Mouse (Mus musculus) spleen, postnatal 4 days (tissue): ENCODE results near the gene Gpr180.
"Not testable (repeated sequence)": the region's sequence is repeated elsewhere in the genome, so short reads cannot be mapped to it uniquely, and the experiment has no call there.

Experiments used
- DNase-seq, 2 experiments: peaks; one replicate each; pipeline ENCODE4 v3.0.0; 2022; ENCODE audit warnings: low spot score in 2 of 2

Gpr180 gene

DNA sequence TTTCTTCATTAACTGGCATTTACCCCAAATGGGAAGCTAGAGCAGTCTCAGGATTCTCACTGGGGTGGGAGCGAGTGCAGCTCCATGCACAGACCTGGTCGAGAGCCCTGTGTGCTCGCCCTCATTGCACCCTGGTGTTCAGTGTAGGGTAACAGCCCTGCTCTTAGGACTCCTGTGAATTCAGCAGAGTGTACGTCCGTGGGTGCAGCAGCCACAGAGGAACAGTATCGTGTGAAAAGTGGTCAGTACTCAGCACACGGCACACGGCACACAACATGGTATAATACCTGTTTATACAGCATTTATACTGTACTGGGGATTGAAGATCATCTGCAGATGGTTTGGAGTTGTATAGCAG lies 15.3 kb downstream of the Gpr180 start:
- no peak for DNase-seq

DNA sequence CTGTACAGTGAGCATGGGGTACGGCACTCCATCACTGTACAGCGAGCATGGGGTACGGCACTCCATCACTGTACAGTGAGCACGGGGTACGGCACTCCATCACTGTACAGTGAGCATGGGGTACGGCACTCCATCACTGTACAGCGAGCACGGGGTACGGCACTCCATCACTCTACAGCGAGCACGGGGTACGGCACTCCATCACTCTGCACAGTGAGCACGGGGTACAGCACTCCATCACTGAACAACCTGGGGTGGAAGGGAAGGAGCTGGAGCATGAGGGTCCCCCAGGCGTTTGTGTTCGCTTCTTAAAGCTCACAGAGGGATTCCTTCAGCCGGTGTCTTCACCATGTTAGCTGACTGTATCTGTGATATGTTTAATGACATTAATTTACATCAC lies 19.1 kb downstream of the Gpr180 start:
- DNase-seq, result not testable (repeated sequence)

DNA sequence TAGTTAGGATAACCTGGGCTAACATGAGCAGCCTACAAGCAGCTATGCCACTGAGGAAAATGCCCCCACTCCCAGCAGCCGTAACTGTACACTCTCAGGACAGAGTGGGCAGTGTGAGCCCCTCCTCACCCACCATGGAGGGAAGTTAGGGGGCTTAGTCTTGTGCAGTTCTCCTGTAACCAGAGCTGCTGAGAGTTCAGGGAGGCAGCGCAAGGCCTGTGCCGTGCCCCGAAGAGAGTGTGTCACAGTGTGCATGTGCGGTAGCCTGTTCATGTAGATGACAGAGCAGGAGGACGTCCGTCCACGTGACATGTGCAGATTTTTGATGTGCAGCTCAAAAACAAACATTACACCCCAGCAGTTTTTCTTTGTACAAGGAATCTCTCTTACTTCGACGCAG lies 19.8 kb downstream of the Gpr180 start:
- no peak for DNase-seq

DNA sequence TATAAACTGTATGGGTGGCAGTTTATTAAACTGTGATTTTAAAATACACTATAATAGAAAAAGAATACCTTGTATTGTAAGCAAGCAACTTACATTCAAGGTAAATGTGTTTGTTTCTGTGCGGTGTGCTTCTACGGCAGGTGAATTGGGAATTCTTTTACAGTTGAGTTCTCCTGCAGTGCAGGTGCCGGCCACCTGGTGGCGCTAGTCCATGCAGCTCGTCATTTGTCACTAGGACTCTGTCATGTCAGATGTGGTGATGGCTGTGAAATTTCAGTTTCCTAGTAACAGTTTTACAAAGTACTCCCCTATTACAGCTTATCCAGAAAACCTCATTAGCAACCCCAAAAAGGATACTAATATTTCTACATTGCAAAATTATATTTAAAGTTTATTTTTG lies 20.2 kb downstream of the Gpr180 start:
- peak; percentile 44 to 84 for DNase-seq

DNA sequence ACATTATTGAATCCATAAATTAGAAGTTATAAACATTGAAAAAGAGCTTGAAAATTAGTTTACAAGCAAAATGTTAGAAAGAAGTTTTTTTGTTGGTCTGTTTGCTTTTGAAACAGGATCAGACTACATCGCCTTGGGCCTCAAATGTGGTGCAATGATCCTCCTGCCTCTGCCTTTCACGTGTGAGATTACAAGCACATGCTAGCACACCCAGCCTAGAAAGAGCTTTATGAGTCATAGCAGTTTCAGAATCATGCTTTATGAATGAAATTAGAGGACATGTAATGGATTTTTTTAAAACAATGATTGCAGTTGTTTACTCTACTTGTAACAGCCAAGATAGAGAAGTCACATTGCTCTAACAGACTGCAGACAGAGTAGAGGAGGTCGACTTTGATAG lies 24.8 kb downstream of the Gpr180 start:
- no peak for DNase-seq

DNA sequence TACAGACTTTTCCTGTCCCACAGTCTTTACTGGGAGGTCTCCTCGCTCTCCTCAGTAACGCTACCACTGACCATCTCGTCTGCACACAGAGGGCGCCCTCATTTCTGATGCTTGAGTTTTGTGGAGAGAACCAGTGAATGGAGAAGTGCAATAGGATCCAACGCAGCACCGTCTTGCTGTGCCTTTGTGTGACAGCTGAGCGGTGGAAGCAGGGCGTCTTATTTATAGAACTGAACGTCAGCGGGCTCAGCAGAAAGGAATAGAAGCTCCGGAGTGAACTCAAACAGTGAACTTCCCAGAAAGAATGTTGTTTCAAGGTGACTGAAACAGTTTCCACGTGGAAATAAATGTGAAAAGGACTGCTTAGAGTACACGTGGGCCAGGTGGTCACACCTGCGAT lies 25.7 kb downstream of the Gpr180 start:
- DNase-seq, result no peak

DNA sequence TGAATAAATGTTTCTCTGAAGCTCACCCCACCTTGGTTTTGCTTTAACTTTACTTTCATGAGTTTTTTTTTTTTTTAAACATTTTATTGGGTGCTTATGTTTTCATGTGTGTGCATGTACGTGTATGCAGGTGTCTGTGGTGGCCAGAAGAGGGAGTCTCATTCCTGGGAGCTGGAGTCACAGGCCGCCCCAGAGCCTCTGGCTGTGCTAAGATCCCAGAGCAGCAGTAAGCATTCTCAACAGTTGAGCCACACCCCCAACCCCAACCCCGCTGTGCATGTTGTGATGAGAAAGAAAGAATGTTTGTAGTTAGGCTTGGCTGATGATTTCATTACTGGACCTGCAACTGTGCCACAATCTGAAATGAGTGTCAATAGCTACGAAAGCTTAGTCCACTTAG lies 31.8 kb downstream of the Gpr180 start:
- peak in 1 of 2 experiments; percentile 47 for DNase-seq

DNA sequence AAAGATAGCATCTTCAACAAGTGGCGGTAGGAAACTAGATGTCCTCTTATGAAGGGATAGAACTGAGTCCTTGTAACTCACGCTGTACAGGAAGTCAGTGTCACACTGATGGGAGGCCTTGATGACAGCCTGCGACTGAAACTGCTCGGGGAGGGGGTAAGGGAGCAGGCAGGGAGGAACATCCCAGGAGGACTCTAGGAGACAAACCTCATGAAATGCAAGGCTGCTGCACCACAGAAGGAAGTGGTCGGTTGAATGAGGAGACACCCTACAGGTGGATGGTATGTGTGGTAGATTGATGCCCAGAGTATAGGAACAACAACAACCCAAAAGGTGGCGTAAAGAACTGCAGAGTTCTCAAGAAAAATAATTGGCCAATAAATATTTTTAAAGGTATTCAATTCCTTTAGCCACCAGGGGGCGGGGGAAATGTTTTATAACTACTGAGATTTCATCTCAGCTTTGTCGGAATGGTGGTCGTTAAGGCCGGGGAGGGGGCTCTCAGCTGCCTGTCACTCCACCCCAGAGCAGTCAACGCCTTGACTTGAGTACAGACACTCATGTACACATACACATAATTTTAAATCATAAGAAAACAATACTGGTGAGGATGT lies 36.7 kb downstream of the Gpr180 start:
- peak in 1 of 2 experiments; percentile 52 for DNase-seq

DNA sequence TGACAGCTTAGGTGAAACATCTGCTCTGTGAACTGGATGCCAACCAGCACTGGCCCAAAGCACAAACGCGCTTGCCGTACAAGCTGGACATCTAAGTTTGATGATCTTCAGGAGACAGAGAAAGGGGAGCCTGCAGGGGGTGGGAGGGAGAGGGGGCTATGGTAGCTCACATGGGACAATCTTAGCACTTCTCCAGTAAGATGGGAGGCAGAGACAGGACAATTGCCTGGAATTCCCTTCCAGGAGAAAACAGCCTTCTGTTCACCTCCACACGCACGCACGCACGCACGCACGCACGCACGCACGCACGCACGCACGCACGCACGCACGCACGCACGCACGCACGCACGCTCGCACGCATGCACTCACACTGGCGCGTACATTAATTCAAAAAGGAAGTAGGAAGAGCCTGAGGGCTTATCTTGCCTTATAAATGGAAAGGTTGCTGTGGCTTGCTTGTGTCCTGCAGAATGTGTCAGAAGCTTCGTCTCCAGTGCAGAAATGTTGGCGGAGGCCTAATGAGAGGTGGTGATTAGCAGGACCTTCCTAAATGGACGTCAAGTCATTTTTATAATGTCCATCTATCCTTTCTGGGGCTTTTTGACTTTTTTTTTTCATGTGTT lies 38.2 kb downstream of the Gpr180 start:
- DNase-seq, result peak in 1 of 2 experiments; percentile 40

DNA sequence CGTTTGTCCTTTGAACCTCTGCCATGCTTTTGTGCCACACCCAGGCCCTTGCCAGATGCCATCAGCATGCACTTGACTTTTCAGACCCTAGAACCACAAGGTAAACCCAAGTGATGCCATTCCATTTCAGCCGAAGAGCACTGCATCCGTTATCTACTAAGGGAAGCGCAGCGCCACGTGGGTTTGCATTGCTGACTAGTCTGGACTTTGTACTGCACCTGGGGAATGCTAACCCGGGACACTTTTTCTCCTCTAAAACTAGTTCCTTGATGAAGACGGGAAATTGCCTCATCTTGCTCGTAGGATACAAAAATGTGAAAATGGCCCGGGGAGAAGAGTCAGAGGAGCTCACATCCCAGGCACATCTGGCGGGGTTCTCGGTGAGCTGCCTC lies 38.7 kb downstream of the Gpr180 start:
- DNase-seq, result peak in 1 of 2 experiments; percentile 31

DNA sequence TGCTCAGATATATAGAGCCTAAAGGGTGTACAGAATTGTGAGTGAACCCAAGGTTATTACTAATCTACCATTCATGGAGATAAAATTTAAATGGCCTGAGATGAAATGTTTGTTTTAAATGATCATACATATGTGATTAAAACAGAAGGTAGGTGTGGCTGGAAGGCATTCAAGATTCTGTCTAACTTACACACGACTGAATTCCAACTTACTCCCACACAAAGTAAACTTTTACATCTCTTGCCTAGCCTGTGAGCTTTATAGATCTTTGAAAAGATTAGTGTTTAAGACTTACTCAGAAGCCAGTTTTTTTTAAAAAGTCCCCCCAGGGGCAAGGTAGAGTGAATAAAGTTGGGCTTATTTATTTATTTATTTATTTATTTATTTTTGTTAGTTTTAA lies 42.3 kb downstream of the Gpr180 start:
- no peak for DNase-seq

DNA sequence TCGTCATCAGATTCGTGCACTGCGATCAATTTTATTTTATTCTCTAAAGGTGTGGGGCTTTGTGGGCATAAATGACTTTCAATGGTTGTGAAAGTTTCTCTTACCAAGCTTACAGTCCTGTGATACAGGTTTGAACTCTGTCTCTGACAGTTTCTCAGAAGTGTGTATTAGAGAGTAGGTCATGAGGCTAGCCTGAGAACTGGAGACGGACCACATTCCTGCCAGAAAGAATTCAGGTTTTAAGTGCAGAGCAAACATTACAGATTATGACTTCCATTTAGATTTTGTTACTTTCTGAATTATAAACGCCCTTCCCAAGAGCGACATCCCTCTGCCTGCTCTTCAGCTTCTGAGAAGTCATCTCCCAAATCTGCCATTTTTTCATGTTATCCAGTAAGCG lies 42.7 kb downstream of the Gpr180 start:
- DNase-seq, result no peak

DNA sequence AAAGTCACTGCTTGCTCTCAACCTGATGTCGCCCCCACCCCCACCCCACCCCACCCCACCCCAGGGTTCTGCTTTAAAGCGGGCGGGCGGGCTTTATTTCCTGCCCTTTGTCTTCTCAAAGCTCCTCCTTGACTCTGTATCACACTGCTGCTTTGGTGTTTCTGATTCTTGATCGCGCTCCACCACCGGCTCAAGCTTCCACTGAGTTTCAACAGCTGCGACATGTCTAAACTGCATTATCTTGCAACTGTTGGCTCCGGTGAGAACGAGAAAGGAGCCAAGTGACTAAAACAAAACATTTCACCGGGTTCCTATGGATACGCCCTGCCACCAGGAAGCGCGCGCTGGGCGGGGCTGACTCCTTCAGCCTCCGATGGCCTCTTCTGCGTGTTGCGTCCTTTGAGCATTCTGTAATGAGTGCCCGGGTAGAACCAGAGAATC lies 43.2 kb downstream of the Gpr180 start:
- peak; percentile 50 to 74 for DNase-seq

DNA sequence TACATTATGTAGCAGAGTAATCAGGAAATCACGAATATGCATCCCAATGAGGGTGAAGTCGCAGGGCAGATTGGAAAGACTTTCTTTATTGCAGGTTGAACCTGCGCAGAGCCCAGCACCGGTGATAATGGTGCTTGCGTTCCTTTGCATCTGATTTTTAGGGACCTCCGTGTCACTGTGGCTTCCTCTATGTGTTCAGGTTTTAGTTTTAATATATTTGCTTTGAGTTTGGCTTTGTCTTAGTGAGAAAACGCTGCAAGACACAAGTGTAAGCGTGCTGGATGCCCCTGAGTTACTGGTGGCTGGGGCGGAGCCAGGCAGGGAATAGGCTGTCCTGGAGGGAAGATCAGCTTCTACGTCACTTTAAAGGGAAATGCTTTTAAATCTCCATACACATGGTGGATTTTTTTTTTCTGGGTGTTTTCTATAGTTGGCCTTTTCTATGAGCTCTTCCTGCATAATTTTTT lies 43.8 kb downstream of the Gpr180 start:
- DNase-seq, result no peak

DNA sequence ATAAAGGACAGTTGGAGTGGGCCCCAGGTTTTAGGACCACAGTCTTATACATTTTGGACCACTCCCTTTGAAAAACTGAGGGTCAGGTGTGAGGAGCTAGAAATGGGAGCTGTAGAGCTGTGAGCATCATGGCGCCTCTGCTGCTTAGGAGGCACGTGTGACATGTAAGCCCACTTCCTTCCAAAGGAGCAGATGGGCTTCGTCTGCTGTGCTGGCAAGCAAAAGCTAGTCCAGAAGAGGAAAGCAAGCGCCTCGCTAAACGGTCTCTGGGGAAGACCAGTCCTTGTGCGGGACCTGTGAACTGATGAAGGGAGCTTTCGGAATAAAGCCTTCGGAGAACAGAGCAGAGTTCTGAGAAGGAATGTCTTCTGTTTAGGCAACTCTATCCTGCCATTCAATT lies 54.5 kb downstream of the Gpr180 start:
- DNase-seq, result no peak

DNA sequence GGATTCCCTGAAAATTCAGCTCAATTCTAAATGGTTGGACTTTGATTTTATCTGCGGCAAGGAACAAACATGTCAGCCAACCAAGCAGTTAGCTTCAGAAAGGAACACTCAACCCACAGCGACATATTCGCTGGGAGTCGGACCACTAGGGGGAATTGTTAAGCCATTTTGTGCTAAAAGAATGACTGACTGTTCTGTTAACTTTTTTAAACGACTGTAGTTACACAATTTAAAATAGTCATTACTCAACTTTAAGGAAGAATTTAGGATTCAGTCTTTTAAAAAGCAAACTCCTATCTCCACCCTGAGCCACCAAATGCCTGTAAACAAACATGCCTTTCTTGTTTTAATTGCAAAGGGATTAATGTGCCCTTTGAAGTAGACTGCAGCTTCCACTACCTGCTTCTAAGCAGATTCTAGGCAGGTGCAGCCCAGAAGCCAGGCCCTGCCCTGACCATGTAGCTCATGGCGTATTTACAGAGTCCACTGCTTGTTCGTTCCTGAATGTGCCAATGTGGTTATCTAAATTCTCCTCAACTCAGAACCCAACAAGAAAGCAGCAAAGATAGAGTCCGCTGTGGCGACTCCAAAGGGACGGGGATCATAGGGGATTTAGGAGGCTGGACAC lies 56.2 kb downstream of the Gpr180 start:
- no peak for DNase-seq

DNA sequence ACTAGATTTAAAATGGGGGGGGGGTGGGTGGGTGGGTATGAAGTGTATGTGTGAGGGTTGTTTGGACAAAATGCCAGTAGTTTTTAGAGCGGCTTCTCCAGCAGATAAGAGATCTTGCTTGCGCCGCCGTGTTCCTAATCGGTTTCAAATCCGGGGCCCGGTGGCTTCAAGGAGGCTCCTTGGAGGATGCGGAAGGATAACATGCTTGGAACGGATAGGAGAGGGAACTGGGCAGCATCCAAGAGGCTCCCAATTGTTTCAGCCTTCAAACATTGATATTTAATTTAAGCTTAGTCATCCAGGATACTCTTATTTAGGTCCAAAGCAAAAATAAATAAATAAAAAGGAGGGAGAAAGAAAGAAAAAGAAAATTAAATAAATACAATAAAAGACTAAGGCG lies 56.7 kb downstream of the Gpr180 start:
- DNase-seq, result no peak

DNA sequence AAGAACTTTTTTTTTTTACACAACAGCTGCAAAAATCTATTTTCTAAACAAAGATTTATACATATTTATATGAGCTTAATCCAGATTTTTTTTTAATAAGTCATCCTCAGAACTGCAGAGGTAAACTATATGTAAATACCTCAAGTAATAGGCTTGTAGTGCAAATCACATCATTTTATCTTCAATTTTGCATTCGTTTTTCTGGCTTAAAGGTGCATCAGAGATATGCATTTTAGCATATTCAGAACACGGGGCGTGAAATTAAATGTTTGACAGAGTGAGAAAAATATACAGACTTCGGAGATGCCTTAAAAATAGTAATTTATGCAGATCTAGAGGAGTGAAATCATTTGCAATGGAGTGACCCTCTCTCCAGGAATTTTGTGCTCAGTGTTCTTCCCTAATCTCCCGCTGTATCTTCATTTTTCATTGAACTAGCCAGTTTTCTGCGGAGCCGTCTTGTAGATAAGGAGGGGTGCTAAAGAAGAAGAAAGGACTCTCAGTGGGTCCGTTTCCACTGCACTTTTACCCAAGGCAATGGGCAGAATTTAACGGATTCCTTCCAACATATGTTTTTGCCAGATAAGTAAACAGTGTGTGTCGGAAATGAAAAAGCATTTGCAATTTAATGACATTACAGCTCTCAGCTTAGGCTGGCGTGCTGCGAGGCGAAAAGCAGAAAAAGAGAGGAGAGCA lies 57.4 kb downstream of the Gpr180 start:
- DNase-seq, result no peak

DNA sequence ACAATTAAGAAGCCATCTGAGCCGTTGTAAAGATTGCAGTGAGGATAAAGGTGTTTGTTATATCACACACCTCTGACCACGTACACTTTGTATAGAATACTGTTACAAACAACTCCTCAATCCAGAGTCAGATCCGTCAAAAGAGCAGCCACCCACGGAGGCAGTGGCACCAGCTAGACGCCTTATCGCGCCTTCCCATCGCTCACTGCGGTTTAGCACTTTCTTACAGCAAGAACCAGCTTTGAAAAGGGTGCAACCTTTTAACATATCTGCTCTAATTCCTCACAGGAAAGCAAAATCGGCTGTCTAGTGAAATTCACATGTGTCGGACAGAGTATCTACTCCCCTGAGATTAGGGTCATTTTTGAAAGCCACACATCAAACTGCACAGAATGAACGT lies 60.1 kb downstream of the Gpr180 start:
- no peak for DNase-seq

DNA sequence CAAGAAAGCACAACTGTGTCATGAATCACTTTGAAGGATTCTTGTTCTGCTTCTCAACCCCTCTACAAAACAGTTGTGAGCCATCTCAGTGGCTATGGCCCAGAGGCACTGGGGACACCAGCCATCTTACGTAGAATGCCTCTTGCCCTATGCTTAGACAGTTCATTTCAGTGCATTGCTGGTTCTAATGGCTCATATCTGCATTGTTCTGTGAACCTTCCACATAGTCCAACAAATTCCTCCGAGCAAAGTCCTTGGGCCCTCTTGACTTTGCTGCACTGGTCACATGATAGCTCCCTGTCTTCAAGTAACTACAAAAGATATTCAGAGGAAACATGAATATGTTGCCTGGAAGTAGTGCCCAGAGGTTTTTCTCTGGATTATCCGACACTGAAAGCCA lies 63.8 kb downstream of the Gpr180 start:
- no peak for DNase-seq

DNA sequence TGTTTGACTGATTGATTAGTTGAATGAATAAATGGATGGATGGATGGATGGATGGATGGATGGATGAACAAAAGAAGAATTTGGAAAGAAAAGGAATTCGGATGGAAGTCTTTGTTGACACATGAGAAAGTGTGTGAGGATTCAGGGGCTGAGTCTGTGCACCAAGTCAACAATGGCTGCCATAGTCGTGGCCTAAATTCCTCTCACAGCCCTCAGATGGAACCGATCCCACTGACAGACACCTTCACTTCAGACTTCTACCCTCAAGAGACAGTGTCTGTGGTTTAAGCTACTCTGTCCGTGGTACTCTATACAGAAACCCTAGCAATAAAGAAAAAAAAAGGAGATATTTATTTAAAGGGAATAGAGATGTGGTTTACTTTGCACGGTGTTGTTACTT lies 65.0 kb downstream of the Gpr180 start:
- no peak for DNase-seq

DNA sequence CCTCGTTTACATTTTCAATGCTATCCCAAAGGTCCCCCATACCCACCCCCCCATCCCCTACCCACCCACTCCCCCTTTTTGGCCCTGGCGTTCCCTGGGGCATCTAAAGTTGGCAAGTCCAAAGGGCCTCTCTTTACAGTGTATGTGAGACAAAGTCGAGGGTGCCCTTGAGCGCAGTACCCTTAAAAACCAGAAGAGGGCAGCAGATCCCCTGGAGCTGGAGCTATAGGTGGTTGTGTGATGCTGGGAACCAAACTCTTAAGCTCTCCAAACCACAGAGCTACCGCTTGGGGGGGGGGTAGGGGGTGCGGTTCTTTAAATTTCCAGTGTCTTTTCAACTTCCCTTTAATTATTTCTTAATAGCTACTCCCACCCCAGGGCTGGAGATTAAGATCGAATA lies 66.1 kb downstream of the Gpr180 start:
- DNase-seq, result peak; percentile 28 to 70

DNA sequence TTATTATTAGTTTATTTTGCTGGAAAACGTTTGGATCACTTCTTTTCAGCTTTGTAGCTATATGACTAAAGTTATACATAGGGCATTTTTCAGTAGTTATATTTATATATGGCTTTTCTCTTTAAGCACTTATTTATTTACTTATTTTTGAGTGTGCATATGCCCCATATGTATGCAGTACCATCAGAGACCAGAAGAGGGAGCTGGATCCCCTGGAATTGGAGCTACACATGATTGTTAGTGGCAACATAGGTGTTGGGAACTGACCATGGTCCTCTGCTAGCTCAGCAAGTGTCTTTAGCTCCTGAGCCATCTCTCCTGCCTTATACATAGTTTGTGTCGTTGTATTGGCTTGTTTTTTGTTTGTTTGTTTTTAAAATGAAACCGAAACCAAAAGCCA lies 70.4 kb downstream of the Gpr180 start:
- no peak for DNase-seq
